Mouse (Mus musculus): ENCODE data around the gene Slc25a3. TPM values are rescaled to one million over a fixed set of nuclear protein-coding genes. Genes with fewer than 3 reads are reported as not detected.

The Slc25a3 gene
- polyA plus RNA-seq, 1 experiment: 530 TPM

DNA sequence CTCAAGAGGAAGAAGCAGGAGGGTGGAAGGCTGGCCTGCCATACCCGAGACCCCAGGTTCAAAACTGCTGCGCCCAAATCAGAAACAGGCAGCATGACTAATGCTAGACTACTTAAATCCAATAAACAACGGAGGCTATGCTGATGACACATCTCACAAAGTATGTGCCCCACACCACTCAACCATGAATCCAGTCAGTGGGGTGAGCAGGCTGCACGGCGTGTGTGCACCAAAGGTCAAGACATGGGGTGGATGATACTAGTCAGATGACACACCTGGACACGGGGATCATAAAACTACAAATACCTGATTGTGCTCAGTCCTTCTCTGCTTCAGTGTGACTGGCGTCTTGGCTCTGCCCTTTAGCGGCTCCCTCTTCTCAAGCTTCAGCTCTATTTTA lies 34.6 kb upstream of the Slc25a3 start:
- TF ChIP-seq GATA1 (IDR thresholded peaks at IDR 0.05; ENCODE audit: low read length): no peak

DNA sequence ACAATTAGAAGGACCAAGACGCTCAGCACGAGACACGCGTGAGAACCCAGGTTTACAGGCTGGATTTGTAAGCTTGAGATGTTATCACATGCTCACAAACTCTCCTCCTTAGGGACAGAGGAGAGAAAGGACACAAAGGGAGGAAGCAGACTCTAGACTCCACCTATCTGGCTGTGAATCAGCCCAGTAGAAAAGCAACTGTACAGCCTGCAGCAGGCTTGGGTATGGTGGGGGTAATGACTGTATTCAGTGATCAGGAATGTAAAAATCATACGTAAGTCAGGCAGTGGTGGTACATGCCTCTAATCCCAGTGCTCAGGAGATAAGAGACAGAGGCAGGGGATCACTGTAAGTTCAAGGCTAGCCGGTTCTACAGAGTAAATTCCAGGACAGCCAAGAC lies 32.5 kb upstream of the Slc25a3 start:
- no peak for TF ChIP-seq GATA1 (IDR thresholded peaks at IDR 0.05; ENCODE audit: low read length)

DNA sequence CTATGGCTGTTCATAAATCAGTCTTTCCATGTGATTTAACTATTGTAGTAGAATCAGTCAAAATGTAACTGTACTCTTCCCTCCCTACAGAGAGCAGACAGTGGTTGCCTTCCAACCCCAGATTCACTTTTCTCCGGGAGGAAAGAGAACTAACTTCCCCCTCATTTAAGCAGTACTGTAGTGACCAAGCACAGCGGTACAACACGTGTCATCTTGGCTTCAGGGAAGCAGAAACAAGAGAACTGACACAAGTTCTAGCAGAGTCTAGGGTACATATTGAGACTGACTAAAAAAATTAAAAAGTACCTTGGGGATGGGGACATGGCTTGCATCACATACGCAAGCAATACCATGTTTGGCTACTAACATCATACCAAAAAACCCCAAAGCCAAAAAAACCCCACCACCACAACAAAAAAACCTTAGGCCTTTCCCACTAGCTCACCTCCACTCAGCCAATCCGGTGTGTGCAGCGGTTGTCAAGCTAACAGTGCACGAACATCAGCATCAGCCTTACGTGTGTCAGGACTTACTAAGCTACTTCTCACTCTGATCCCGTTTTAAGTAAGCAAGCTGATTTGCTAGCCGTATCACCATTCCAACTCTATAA lies 30.1 kb upstream of the Slc25a3 start:
- TF ChIP-seq GATA1 (IDR thresholded peaks at IDR 0.05; ENCODE audit: low read length): no peak

DNA sequence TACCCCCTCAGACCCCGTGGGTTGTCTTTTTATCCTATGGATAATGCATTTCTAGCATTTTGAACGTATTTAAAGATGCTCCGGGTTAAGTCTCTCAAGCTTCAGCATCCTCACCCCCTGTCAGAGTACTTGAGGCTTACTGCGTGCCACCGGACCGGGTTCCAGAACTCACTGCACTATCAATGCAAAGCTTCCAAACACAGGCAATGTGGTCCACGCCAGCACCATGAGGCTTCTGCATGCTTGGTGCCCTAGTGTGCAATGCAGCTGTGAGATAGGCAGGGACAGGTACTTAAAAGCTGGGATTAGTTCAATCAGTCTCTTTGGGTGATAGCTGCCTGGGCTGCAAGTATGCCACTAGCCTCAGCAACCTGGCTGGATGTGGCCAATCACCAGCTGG lies 21.6 kb upstream of the Slc25a3 start:
- TF ChIP-seq GATA1 (IDR thresholded peaks at IDR 0.05; ENCODE audit: low read length): no peak

GRCm38 (mm10) chr10:91143313-91144230 lies 19.7 kb upstream of the Slc25a3 start:
- TF ChIP-seq GATA1 (IDR thresholded peaks at IDR 0.05; ENCODE audit: low read length): no peak

DNA sequence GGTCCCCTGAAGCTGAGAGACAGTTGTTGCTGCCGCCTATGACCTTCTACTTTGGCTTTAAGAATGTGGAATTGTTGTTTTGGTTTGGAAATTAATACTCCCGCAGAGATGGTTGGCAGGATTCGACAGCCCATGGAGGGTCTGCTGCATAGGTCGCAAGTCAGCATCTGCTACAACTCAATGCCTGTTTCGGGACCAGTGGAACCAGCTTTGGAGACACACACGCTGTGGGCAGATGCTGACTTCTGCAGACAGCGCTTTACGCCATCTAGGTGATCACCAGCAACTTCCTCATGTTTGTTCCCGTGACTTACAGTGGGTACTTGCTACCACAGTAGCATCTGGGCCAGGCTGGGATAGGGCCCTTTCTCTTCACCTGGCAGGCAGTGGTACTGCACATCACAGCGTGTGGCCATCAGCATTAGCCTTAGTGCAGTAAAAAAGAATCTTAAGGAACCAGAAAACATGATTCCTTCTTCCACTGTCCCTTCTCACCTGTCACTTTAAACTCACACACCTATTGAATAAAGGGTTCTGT lies 18.9 kb upstream of the Slc25a3 start:
- TF ChIP-seq GATA1 (IDR thresholded peaks at IDR 0.05; ENCODE audit: low read length): no peak

- TF ChIP-seq GATA1 (IDR thresholded peaks at IDR 0.05; ENCODE audit: low read length): no peak
Measured at GRCm38 (mm10) chr10:91141564-91141963, 17.7 kb upstream of the Slc25a3 start.

DNA sequence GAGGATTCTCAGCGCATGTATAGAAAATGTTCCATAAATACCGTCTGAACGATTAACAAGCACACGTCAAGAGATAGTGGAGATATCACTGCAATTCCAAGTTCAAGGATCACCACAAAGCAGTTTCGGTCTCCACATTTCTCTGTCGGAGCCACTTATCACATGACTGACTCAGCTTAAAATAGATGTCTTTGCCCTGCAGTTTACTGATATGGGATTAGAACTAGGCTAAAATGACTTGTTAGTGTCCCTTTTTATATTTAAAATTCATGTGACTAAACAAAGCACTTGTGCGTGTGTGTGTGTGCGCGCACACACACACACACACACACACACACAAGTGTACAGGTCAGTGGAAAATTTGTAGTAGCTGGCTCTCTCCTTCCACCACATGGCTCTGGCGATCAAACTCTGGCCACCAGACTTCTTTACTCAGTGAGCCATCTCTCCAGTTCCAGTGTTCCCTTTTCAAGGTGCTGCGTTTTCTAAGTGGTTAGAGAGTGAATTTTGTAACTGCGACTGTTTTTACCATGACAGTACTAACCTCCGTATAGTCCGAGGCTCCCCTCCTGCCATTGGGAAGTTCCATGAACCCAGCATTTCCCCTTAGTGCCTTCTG lies 15.4 kb upstream of the Slc25a3 start:
- TF ChIP-seq GATA1 (IDR thresholded peaks at IDR 0.05; ENCODE audit: low read length): no peak

DNA sequence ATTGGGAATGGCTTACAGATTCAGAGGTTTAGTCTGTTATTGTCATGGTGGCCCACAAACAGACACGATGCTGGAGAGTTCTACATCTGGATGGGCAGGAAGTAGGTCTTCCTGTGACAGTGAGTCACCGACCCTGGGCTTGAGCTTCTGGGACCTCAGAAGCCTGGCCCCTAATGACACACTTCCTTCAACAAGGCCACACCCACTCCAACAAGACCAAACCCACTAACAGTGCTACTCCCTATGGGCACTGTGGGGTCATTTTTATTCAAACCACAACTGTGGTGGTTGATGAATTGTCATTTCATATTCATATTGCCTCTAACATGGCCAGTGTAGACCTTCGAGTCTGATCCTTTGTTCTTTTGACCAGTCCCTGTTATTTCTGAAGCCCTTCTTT lies 14.5 kb upstream of the Slc25a3 start:
- no peak for TF ChIP-seq GATA1 (IDR thresholded peaks at IDR 0.05; ENCODE audit: low read length)

GRCm38 (mm10) chr10:91137400-91137799 lies 13.5 kb upstream of the Slc25a3 start:
- TF ChIP-seq GATA1 (IDR thresholded peaks at IDR 0.05; ENCODE audit: low read length): no peak

DNA sequence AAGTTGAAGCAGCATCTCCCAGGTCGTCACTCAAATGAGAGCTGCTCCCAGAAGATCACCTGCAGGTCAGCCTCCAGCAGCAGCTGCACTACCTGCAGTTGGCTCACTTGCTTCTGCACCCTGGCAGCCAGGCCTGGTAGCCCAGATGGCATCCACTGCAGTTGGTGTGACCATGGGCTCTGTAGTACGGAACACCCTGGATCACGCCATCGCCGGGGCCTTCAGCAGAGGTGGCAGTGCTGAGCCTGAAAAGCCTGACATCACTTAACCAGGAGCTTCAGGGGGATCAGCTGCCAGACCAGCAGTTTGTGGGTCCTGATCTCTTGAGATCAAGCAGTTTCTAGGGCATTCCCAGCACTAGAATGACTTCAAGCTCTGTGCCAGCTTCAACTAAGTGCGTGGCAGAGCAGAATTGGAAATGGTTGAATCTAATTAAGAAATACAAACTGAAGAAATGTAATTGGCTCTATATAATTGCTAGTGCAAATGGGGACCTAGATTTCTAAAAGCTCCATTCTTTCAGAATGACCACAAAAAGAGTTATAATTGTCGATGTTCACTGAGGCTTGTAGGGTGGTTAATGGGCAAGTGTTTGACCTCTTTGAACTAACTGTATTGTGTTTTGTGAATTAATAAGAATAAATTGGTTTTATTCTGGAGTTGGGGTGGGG lies 11.6 kb upstream of the Slc25a3 start:
- TF ChIP-seq GATA1 (IDR thresholded peaks at IDR 0.05; ENCODE audit: low read length): no peak

- no peak for TF ChIP-seq GATA1 (IDR thresholded peaks at IDR 0.05; ENCODE audit: low read length)
Measured at GRCm38 (mm10) chr10:91131565-91131964, 7.7 kb upstream of the Slc25a3 start.

- TF ChIP-seq GATA1 (IDR thresholded peaks at IDR 0.05; ENCODE audit: low read length): no peak
Measured at GRCm38 (mm10) chr10:91130792-91131191, 6.9 kb upstream of the Slc25a3 start.

DNA sequence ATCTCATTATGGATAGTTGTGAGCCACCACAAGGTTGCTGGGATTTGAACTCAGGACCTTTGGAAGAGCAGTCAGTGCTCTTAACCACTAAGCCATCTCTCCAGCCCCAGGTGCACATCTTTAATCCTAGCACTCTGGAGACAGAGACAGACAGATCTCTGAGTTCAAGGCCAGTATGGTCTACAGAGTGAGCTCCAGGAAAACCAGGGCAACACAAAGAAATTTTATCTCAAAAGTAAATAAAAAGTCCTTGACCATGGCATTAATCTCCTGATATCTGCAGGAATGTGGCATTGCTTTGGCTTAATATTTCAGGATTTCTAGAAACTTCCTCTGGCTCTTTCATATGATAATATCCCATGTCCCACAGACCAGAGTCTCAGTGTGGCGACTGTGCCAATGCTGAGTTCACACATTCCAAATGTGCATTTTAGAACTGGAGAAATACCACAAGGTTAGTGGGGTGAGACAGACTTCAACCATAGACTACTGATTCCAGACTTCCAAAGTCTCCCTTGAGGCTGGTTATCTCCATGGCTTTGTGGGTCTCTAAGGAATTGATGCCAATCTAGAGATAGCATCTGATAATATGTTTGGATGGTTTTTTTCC lies 4.8 kb upstream of the Slc25a3 start:
- no peak for TF ChIP-seq GATA1 (IDR thresholded peaks at IDR 0.05; ENCODE audit: low read length)

GRCm38 (mm10) chr10:91127395-91127794 lies 3.5 kb upstream of the Slc25a3 start:
- no peak for TF ChIP-seq GATA1 (IDR thresholded peaks at IDR 0.05; ENCODE audit: low read length)
